Mouse (Mus musculus) heart, postnatal 0 days (tissue): ENCODE results near the gene Osbpl2. TPM values are rescaled to one million over a fixed set of nuclear protein-coding genes. Genes with fewer than 3 reads are reported as not detected.

Experiments
- ATAC-seq: fragments of 200-750 bp; cut with Nextera tagmentation; 2 replicates; pipeline ENCODE4 v1.8.0; 2017; ENCODE audit warnings: low read depth, moderate number of reproducible peaks, moderate library complexity; ENCODE audit not compliant: insufficient read depth
- DNase-seq: peaks from one replicate; pipeline ENCODE4 v3.0.0-alpha.2; 2016; ENCODE audit warnings: low spot score
- H3K27ac ChIP-seq: fragments of 300-500 bp; sonication (generic); 2 replicates; pipeline ENCODE4 v1.5.1; 2014; ENCODE audit warnings: low read depth, mild to moderate bottlenecking
- H3K27me3 ChIP-seq: fragments of 300-500 bp; sonication (generic); 2 replicates; pipeline ENCODE4 v1.6.1; 2014; ENCODE audit warnings: low read length, mixed read lengths; ENCODE audit not compliant: control insufficient read depth, insufficient read depth
- H3K36me3 ChIP-seq: fragments of 300-500 bp; sonication (generic); replicated peaks from 2 replicates; pipeline ENCODE4 v1.6.1; 2014; ENCODE audit warnings: low read length, mixed read lengths; ENCODE audit not compliant: control insufficient read depth, insufficient read depth
- H3K4me1 ChIP-seq: fragments of 300-500 bp; sonication (generic); 2 replicates; pipeline ENCODE4 v1.6.1; 2014; ENCODE audit warnings: antibody characterized with exemption; ENCODE audit not compliant: control insufficient read depth, insufficient read depth
- H3K4me2 ChIP-seq: fragments of 300-500 bp; sonication (generic); 2 replicates; pipeline ENCODE4 v1.6.1; 2014; ENCODE audit warnings: low read depth, mild to moderate bottlenecking, low read length, moderate library complexity
- H3K4me3 ChIP-seq: fragments of 300-500 bp; sonication (generic); 2 replicates; pipeline ENCODE4 v1.5.1; 2014; ENCODE audit warnings: low read depth, low read length
- H3K9ac ChIP-seq: fragments of 300-500 bp; sonication (generic); replicated peaks from 2 replicates; pipeline ENCODE4 v1.6.1; 2014; ENCODE audit warnings: low read depth, low read length, mixed read lengths
- H3K9me3 ChIP-seq: fragments of 300-500 bp; sonication (generic); replicated peaks from 2 replicates; pipeline ENCODE4 v1.6.1; 2016; ENCODE audit warnings: low read length; ENCODE audit not compliant: control insufficient read depth
- CTCF ChIP-seq: IDR thresholded peaks from 2 replicates; pipeline ENCODE4 v1.5.1; 2016; ENCODE audit warnings: antibody characterized with exemption, control low read depth, low read depth
- EP300 ChIP-seq: IDR thresholded peaks from 2 replicates; pipeline ENCODE4 v1.6.1; 2016; ENCODE audit warnings: antibody characterized with exemption, low read depth
- WGBS: fragments of 180-500 bp; shearing (Covaris S2); extraction: QIAGEN DNeasy Blood & Tissue Kit; methylation state at CpG from one replicate; pipeline ENCODE4 v1.1.7; 2014; 5-methylcytosine and 5-hydroxymethylcytosine counted together
- polyA plus RNA-seq: library from polyadenylated mRNA; unstranded; fragments of >200 nt; fragmentation: Nextera tagmentation; extraction: Ambion mirVana; gene quantifications from 2 replicates; pipeline ENCODE4 v1.2.1, GENCODE M21; 2015
- total RNA-seq: library from RNA; depleted of rRNA; stranded (reverse); fragments of >200 nt; gene quantifications from 2 replicates; pipeline ENCODE4 v1.2.3, GENCODE M21; 2014; ENCODE audit warnings: low replicate concordance

Osbpl2 gene
- total and polyA plus RNA-seq, 2 experiments from 2014 or later: 30.2 to 32.4 TPM

- DNase-seq: no peak
- H3K9ac ChIP-seq: no peak overlapping the region
- ATAC-seq: no peak
- H3K4me2 ChIP-seq: no peak overlapping the region
- no peak overlapping the region for H3K27ac ChIP-seq
- no peaks in the 10 kb centered on the region for H3K9me3 ChIP-seq
- no peak overlapping the region for H3K4me3 ChIP-seq
- H3K27me3 ChIP-seq: no peaks in the 10 kb centered on the region
- H3K36me3 ChIP-seq: peaks cover 19% of the 10 kb centered on the region
- H3K4me1 ChIP-seq: no peaks in the 10 kb centered on the region
- WGBS: 80% methylated on average over 5 of the region's 5 CpGs
- TF ChIP-seq CTCF (no peak), EP300 (no peak)
Observed at GRCm38 (mm10) chr2:180086637-180087027, 32.5 kb upstream of the Osbpl2 start.

- Histone ChIP-seq H3K4me3 (no peak overlapping the region), H3K9ac (no peak overlapping the region), H3K4me1 (no peaks in the 10 kb centered on the region), H3K27me3 (no peaks in the 10 kb centered on the region), H3K36me3 (peaks cover 14% of the 10 kb centered on the region), H3K9me3 (no peaks in the 10 kb centered on the region), H3K27ac (no peak overlapping the region), H3K4me2 (no peak overlapping the region)
- DNase-seq: no peak
- WGBS: 90% methylated on average over 4 of the region's 4 CpGs
- no peak for TF ChIP-seq CTCF
- no peak for TF ChIP-seq EP300
- ATAC-seq: no peak
Observed at GRCm38 (mm10) chr2:180087472-180087871, 31.6 kb upstream of the Osbpl2 start.

GRCm38 (mm10) chr2:180090285-180090684 is 28.8 kb upstream of the Osbpl2 start:
- no peaks in the 10 kb centered on the region for H3K9me3 ChIP-seq
- no peak overlapping the region for H3K9ac ChIP-seq
- no peak overlapping the region for H3K4me2 ChIP-seq
- H3K27me3 ChIP-seq: no peaks in the 10 kb centered on the region
- no peak for ATAC-seq
- WGBS: 61% methylated on average over 11 of the region's 11 CpGs
- TF ChIP-seq CTCF (no peak), EP300 (no peak)
- no peak overlapping the region for H3K27ac ChIP-seq
- no peaks in the 10 kb centered on the region for H3K4me1 ChIP-seq
- no peak overlapping the region for H3K4me3 ChIP-seq
- no peak for DNase-seq
- H3K36me3 ChIP-seq: no peaks in the 10 kb centered on the region

GRCm38 (mm10) chr2:180095711-180096110 is 23.4 kb upstream of the Osbpl2 start:
- no peaks in the 10 kb centered on the region for H3K36me3 ChIP-seq
- ATAC-seq (no peak), DNase-seq (no peak)
- H3K4me3 ChIP-seq: no peak overlapping the region
- no peaks in the 10 kb centered on the region for H3K9me3 ChIP-seq
- H3K4me2 ChIP-seq: no peak overlapping the region
- WGBS: 34% methylated on average over 5 of the region's 5 CpGs
- H3K27ac ChIP-seq: no peak overlapping the region
- no peaks in the 10 kb centered on the region for H3K4me1 ChIP-seq
- TF ChIP-seq EP300: no peak
- H3K27me3 ChIP-seq: peaks cover 34% of the 10 kb centered on the region
- H3K9ac ChIP-seq: no peak overlapping the region

GRCm38 (mm10) chr2:180097585-180097984 is 21.5 kb upstream of the Osbpl2 start:
- H3K9ac ChIP-seq: no peak overlapping the region
- DNase-seq (no peak), ATAC-seq (no peak)
- H3K27me3 ChIP-seq: peaks cover 52% of the 10 kb centered on the region
- TF ChIP-seq EP300 (no peak), CTCF (no peak)
- H3K4me3 ChIP-seq: no peak overlapping the region
- 24% methylated on average over 3 of the region's 3 CpGs for WGBS
- H3K27ac ChIP-seq: no peak overlapping the region
- no peaks in the 10 kb centered on the region for H3K9me3 ChIP-seq
- H3K4me2 ChIP-seq: no peak overlapping the region
- no peaks in the 10 kb centered on the region for H3K36me3 ChIP-seq
- no peaks in the 10 kb centered on the region for H3K4me1 ChIP-seq

GRCm38 (mm10) chr2:180098167-180098566 is 20.9 kb upstream of the Osbpl2 start:
- H3K27me3 ChIP-seq: peaks cover 58% of the 10 kb centered on the region
- no peaks in the 10 kb centered on the region for H3K36me3 ChIP-seq
- no peak overlapping the region for H3K4me3 ChIP-seq
- no peak overlapping the region for H3K4me2 ChIP-seq
- DNase-seq: no peak
- H3K9me3 ChIP-seq: no peaks in the 10 kb centered on the region
- no peak overlapping the region for H3K9ac ChIP-seq
- no peak for ATAC-seq
- 20% methylated on average over 5 of the region's 5 CpGs for WGBS
- TF ChIP-seq CTCF (no peak), EP300 (no peak)
- H3K27ac ChIP-seq: no peak overlapping the region
- no peaks in the 10 kb centered on the region for H3K4me1 ChIP-seq
